Mouse (Mus musculus): Measurements from ENCODE around the gene Saysd1. TPM values are rescaled to one million over a fixed set of nuclear protein-coding genes. Genes with fewer than 3 reads are reported as not detected.

Gene Saysd1
- polyA plus RNA-seq, 1 experiment from 2014 or later = 15.8 TPM

DNA sequence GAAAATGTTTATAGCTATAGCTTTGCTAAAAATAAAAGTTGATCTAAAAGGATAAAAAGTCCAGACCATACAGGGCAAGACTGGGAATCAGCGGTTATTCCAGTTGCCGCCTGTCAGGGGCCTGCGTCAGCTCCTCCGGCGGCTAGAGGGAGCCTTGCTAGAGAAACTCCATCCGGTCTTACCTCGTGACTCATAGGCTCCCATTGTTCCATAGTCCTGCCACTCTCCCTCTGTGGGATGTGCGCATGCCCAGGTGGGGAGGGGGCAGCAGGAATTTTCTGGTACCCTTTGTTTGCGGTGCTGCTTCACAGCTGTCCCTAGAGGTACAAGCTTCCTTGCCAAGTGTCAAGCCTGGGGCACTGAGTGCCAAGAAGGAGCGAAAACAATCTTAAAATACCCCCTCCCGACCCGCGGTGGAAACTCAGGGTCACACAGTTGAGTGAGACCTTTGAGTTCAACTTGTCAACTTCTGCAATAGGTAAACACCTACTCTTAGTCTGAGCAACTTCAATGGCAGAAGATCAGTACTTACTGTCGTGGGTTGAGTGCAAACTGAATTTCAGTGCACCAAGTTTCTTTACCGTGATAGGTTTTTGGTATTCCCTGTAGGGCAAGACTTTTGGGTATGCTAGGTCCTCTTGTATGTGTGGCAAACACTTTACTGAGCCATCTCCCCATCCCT is 10.8 kb downstream of the Saysd1 start:
- H3K9ac ChIP-seq = no peak overlapping the region
- 76% methylated on average over 15 of the region's 15 CpGs for WGBS
- H3K9me3 ChIP-seq = no peaks in the 10 kb centered on the region
- no peaks in the 10 kb centered on the region for H3K27me3 ChIP-seq (replicated peaks)
- H3K36me3 ChIP-seq = no peaks in the 10 kb centered on the region
- peak overlapping the region; percentile 17; the same call in 1 of the 2 replicates for H3K4me2 ChIP-seq (replicated peaks)
- no peak overlapping the region for H3K4me3 ChIP-seq (replicated peaks)
- ATAC-seq = peak; percentile 56
- H3K27ac ChIP-seq = peak overlapping the region; percentile 57; the same call in 1 of the 2 replicates
- H3K4me1 ChIP-seq (replicated peaks) = peaks cover 3% of the 10 kb centered on the region; the same call in 1 of the 2 replicates

DNA sequence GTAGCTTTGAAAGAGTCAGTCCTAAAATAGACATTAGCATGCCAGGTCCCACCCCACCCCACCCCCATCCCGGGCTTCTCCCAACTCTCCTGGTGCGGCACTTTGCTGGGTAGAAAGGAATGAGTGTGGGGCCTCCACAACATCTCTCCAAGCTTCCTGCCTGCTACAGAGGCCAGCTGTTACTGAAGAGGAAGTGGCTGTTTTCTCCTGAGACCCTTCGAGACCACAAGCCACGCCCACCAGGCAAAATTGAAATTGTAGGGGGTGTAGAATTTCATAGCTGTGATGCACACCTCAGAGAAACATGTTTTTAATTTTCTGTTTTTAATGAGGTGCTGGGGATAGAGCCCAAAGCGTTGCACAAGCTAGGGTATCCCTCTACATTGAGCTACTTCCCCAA is 17.5 kb downstream of the Saysd1 start:
- H3K4me1 ChIP-seq (replicated peaks) = no peaks in the 10 kb centered on the region
- WGBS = 68% methylated on average over 5 of the region's 5 CpGs
- no peaks in the 10 kb centered on the region for H3K36me3 ChIP-seq
- H3K4me2 ChIP-seq (replicated peaks) = no peak overlapping the region
- no peaks in the 10 kb centered on the region for H3K27me3 ChIP-seq (replicated peaks)
- no peaks in the 10 kb centered on the region for H3K9me3 ChIP-seq
- no peak overlapping the region for H3K4me3 ChIP-seq (replicated peaks)
- ATAC-seq = no peak
- H3K9ac ChIP-seq = no peak overlapping the region
- H3K27ac ChIP-seq = no peak overlapping the region

DNA sequence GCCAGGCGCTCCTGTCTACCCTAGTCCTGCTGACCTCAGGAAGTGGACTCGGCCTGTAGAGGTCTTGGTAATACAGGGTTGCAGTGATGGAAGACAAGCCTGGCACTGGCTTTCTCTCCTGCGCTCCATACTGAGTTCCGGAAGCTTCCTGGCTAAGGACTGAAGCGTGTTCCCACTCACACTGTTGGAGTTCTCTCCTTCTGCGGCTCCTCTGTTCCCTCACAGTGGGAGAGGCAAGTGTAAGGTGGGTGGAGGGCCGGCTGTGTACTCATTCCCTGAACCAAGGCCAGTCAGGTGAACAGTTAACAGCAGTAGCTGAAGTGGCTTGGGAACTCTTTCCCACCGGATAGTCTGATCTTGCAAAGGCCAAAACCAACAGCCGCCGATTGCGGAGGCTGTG is 18.3 kb downstream of the Saysd1 start:
- Histone ChIP-seq H3K4me1 (replicated peaks) (no peaks in the 10 kb centered on the region), H3K4me3 (replicated peaks) (no peak overlapping the region), H3K36me3 (no peaks in the 10 kb centered on the region), H3K27ac (no peak overlapping the region), H3K4me2 (replicated peaks) (no peak overlapping the region), H3K27me3 (replicated peaks) (no peaks in the 10 kb centered on the region), H3K9ac (no peak overlapping the region), H3K9me3 (no peaks in the 10 kb centered on the region)
- no peak for ATAC-seq
- WGBS = 92% methylated on average over 11 of the region's 11 CpGs

DNA sequence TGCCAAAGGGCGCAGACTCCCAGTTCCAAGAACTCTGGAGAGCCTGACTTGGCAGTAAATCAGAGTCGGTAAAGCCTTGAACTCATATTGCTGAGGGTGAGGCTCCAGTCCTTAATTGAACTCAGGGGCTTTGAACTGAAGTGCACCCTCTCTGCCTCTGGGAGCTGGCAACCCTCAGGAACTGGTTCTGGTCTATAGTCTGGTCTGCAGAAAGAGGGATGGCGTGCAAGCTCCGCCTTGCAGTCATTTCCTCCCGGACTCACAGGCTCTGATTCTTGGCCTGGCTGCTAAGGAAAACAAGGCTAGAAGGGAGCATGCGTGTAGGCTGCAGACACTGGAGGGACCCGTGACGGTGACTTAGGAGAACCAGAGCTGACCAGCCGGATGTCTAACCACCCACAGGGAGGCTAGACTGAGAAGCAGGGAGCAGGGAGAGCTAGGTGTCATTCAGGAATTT is 22.2 kb downstream of the Saysd1 start:
- Histone ChIP-seq H3K27ac (no peak overlapping the region), H3K36me3 (no peaks in the 10 kb centered on the region), H3K9me3 (no peaks in the 10 kb centered on the region), H3K4me3 (replicated peaks) (no peak overlapping the region), H3K27me3 (replicated peaks) (no peaks in the 10 kb centered on the region), H3K9ac (no peak overlapping the region), H3K4me1 (replicated peaks) (no peaks in the 10 kb centered on the region), H3K4me2 (replicated peaks) (no peak overlapping the region)
- ATAC-seq = peak; percentile 31; the same call in 1 of the 2 replicates
- 40% methylated on average over 9 of the region's 9 CpGs for WGBS

DNA sequence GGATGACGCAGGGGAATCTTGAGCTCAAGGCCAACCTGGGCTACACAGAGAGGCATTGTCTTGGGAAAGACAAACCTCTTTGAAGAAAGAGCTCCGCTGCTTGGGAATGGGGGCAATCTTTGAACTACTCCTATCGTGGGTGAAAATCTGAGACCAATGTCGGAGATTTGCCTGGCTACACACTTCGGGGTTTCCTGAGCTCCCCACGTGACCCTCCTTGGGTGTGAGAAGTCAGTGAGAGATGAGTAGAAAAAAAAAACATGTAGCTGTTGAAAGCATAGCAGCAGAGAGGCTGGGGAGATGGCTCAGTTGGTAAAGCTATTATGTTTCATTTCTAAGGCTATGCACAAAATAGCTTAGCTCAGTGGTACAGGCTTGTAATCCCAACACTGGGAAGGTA is 23.4 kb downstream of the Saysd1 start:
- no peak overlapping the region for H3K4me2 ChIP-seq (replicated peaks)
- 83% methylated on average over 6 of the region's 6 CpGs for WGBS
- no peaks in the 10 kb centered on the region for H3K4me1 ChIP-seq (replicated peaks)
- no peaks in the 10 kb centered on the region for H3K36me3 ChIP-seq
- H3K9me3 ChIP-seq = no peaks in the 10 kb centered on the region
- ATAC-seq = no peak
- no peaks in the 10 kb centered on the region for H3K27me3 ChIP-seq (replicated peaks)
- no peak overlapping the region for H3K9ac ChIP-seq
- no peak overlapping the region for H3K4me3 ChIP-seq (replicated peaks)
- no peak overlapping the region for H3K27ac ChIP-seq

DNA sequence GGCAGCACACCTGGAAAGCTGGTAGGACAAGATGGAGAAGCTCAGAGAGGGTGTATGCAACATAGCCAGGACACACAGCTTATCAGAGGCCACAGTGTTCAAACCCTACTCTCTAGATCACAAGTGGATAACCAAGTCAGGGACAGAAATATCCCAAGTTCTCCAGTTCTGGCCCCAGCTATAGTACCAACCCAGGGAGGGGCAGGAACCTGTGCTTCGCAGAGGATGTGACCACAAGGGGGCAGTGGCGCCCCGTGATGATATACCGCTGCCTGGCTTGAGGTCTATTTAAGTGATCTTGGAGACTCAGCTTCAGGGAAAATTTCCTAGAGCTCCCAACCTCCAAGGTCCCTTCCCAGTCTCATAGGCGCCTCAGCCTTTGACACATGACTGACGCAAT is 24.4 kb downstream of the Saysd1 start:
- no peak overlapping the region for H3K27ac ChIP-seq
- peak; percentile 77 for ATAC-seq
- H3K4me3 ChIP-seq (replicated peaks) = no peak overlapping the region
- 6% methylated on average over 6 of the region's 6 CpGs for WGBS
- H3K9ac ChIP-seq = no peak overlapping the region
- no peaks in the 10 kb centered on the region for H3K36me3 ChIP-seq
- H3K4me2 ChIP-seq (replicated peaks) = no peak overlapping the region
- H3K9me3 ChIP-seq = no peaks in the 10 kb centered on the region
- H3K27me3 ChIP-seq (replicated peaks) = no peaks in the 10 kb centered on the region
- no peaks in the 10 kb centered on the region for H3K4me1 ChIP-seq (replicated peaks)

DNA sequence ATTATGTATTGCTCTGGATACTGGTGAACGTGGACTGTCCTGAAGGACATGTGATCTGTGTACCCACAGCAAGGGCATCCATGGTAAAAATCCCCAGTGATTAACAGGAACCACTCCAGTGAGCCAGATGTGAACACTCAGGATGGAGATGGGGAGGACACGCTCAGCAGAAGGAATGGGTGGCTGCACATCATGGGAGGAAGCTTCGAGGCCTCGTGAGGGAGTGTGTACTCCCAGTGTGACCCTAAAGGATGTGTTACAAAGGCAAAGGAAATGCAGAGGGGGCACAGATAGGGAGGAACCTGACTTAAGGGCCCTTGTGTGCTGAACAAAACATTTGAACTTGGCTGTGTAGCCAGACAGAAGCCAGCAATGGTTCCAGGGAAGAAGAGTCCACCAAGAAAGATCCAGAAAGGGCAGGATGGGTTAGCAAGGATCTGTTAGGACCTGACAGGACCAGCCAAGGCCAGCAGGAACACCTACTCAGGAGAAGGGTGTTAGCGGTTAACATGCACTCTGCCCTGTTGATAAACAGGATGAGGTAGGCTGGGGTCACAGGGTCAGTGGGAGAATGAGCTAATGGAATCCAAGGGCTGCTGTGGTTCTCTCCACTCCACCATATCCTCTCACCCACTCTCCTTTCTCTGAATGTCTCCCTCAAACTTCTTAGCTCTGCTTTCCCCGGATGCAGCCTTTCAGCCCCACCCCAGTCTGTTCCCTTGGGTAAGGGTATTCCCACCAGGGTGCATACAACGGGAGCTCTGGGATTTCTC is 25.0 kb downstream of the Saysd1 start:
- no peak overlapping the region for H3K27ac ChIP-seq
- H3K36me3 ChIP-seq = no peaks in the 10 kb centered on the region
- no peak overlapping the region for H3K9ac ChIP-seq
- no peaks in the 10 kb centered on the region for H3K9me3 ChIP-seq
- peak; percentile 12 for ATAC-seq
- H3K4me1 ChIP-seq (replicated peaks) = no peaks in the 10 kb centered on the region
- 54% methylated on average over 7 of the region's 7 CpGs for WGBS
- no peaks in the 10 kb centered on the region for H3K27me3 ChIP-seq (replicated peaks)
- H3K4me2 ChIP-seq (replicated peaks) = no peak overlapping the region
- no peak overlapping the region for H3K4me3 ChIP-seq (replicated peaks)

DNA sequence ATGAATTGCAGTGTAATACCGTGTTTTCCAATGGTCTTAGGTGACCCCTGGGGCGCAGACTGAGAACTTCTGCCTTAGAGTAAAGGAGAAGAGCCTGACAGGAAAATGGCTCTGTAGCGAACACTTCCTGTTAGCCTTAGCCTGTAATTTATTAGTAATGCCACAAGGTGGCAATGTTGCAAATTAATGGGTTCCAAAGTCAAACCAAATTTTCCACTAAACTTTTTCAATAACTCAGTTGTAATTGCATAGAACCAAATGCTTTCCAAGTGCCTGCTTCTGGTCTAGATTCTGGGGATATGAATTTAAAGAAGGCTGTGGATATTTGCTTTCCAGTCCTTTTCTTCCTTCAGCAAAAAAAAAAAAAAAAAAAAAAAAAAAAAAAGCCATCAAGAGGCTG is 26.1 kb downstream of the Saysd1 start:
- ATAC-seq = no peak
- H3K9ac ChIP-seq = no peak overlapping the region
- no peaks in the 10 kb centered on the region for H3K27me3 ChIP-seq (replicated peaks)
- H3K36me3 ChIP-seq = no peaks in the 10 kb centered on the region
- H3K4me3 ChIP-seq (replicated peaks) = no peak overlapping the region
- no peak overlapping the region for H3K27ac ChIP-seq
- H3K4me1 ChIP-seq (replicated peaks) = no peaks in the 10 kb centered on the region
- WGBS = 80% methylated on average over 3 of the region's 3 CpGs
- no peaks in the 10 kb centered on the region for H3K9me3 ChIP-seq
- no peak overlapping the region for H3K4me2 ChIP-seq (replicated peaks)

DNA sequence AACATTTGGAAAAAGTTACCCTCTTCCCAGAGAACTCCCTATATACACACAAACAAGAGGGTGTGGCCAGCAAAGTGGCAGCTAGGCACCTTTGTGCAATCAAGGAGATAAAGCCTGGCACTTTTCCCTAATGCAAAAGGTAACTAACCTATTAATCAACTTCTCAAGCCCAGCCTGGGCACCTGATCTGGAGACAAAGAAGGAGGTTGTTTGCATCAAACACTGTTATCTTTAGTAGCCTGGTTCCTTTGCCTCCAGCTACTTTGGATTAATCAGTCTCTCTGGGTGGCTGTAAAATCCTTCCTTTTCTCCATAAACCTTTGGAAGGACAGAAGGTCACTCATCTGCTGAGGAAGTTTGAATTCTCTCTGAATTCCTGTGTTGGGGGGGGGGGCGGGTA is 27.4 kb downstream of the Saysd1 start:
- Histone ChIP-seq H3K36me3 (no peaks in the 10 kb centered on the region), H3K27me3 (replicated peaks) (no peaks in the 10 kb centered on the region), H3K27ac (no peak overlapping the region), H3K9me3 (no peaks in the 10 kb centered on the region), H3K9ac (no peak overlapping the region), H3K4me2 (replicated peaks) (no peak overlapping the region), H3K4me1 (replicated peaks) (no peaks in the 10 kb centered on the region), H3K4me3 (replicated peaks) (no peak overlapping the region)
- WGBS = 35% methylated on average over 1 of the region's 1 CpGs
- ATAC-seq = no peak

DNA sequence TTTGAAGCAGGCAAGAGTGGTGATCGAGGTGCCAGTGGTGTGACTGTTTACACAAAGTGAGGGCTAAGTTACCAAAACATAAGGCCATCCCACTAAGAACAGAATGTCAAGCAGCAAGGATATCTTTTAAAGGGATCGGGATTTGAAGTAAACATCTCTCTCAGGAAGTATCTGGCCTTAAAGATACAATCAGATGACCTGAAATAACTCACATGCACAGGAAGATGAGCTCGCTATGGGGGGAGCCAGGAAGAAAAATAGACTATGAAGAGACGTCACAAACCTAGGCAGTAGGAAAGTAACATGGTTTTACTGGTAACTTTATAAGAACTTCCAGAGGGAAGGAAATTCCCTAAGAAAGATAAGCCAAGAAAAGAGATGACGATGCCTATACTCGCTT is 32.1 kb downstream of the Saysd1 start:
- no peak overlapping the region for H3K4me3 ChIP-seq (replicated peaks)
- no peak for ATAC-seq
- no peaks in the 10 kb centered on the region for H3K9me3 ChIP-seq
- no peaks in the 10 kb centered on the region for H3K27me3 ChIP-seq (replicated peaks)
- H3K4me2 ChIP-seq (replicated peaks) = no peak overlapping the region
- H3K27ac ChIP-seq = no peak overlapping the region
- H3K9ac ChIP-seq = no peak overlapping the region
- H3K36me3 ChIP-seq = no peaks in the 10 kb centered on the region
- 54% methylated on average over 6 of the region's 6 CpGs for WGBS
- H3K4me1 ChIP-seq (replicated peaks) = no peaks in the 10 kb centered on the region

DNA sequence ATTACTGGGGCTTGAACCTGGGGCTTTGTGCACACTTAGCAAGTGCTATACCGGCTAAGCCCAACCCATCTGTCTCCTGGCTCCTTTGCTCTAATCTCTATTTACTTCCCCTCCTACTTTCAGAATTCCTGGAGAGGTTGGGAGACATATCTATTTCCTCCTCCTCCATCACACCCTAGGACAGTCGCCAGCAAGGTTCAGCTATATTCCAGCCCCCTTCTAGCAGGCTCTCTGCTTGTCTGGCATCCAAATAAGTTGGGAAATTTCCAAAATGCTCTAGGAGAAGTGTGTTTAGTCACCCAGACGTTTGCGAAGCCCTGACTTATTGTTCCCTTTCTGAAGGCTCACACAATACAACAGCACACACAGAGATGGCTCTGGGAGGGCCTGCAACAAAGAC is 35.1 kb downstream of the Saysd1 start:
- no peaks in the 10 kb centered on the region for H3K27me3 ChIP-seq (replicated peaks)
- no peaks in the 10 kb centered on the region for H3K4me1 ChIP-seq (replicated peaks)
- H3K36me3 ChIP-seq = no peaks in the 10 kb centered on the region
- no peak overlapping the region for H3K4me3 ChIP-seq (replicated peaks)
- H3K9ac ChIP-seq = no peak overlapping the region
- H3K9me3 ChIP-seq = no peaks in the 10 kb centered on the region
- WGBS = 44% methylated on average over 4 of the region's 4 CpGs
- no peak for ATAC-seq
- H3K4me2 ChIP-seq (replicated peaks) = no peak overlapping the region
- H3K27ac ChIP-seq = no peak overlapping the region

DNA sequence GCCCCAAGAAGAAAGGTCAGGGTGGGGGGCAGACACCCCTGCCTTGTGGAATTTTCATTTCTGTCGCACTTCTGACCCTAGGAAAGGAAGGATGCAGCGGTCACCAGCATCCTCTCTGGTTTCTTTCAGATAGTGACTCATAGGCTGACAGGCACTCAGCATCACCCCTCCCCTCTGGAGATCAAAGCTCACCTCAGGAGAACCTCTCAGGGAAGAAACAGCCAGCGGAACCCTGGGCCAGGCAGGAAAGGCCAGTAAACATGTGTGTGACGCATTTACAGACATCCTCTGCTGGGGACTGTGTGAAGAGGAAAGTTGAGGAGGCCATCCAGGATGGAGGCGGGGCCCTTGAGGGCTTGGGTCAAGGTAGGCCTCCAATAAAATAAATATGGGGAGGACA is 40.3 kb downstream of the Saysd1 start:
- ATAC-seq = no peak
- Histone ChIP-seq H3K4me1 (replicated peaks) (no peaks in the 10 kb centered on the region), H3K4me2 (replicated peaks) (no peak overlapping the region), H3K9me3 (no peaks in the 10 kb centered on the region), H3K4me3 (replicated peaks) (no peak overlapping the region), H3K36me3 (no peaks in the 10 kb centered on the region), H3K27me3 (replicated peaks) (no peaks in the 10 kb centered on the region), H3K27ac (no peak overlapping the region), H3K9ac (no peak overlapping the region)
- WGBS = 25% methylated on average over 5 of the region's 5 CpGs

DNA sequence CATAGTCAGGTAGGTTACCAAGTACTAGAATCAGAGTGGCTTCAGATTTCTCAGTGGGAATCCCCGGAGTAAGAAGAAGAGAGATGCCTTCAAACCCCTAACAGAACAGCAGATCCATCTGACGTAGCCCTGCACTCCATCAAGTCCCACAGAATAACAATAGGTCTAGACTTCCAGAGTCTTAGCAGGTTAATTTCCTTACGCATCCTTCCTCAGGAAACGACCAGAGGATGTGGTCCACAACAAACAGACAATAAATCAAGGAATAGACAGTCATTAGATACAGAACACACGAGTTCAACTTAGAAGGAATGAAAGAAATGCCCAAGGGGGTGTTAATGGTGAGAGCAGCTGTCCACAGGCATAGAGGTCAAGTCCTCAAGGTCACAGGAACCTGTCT is 43.4 kb downstream of the Saysd1 start:
- Histone ChIP-seq H3K9ac (no peak overlapping the region), H3K4me3 (replicated peaks) (no peak overlapping the region), H3K9me3 (no peaks in the 10 kb centered on the region), H3K27ac (no peak overlapping the region), H3K27me3 (replicated peaks) (no peaks in the 10 kb centered on the region), H3K36me3 (no peaks in the 10 kb centered on the region), H3K4me1 (replicated peaks) (no peaks in the 10 kb centered on the region), H3K4me2 (replicated peaks) (no peak overlapping the region)
- WGBS = 24% methylated on average over 5 of the region's 5 CpGs
- ATAC-seq = no peak

Measured in intestine, embryonic 15.5 days (tissue).